10 mouse cellular contexts compared by ENCODE assay signal in genomic region chr1:62722526-62722925, GRCm38 (mm10). TPM values are rescaled to one million over a fixed set of nuclear protein-coding genes. Genes with fewer than 3 reads are reported as not detected.
DNase-seq lines count a peak whose midpoint lies in the region; ATAC-seq and TF ChIP-seq lines count a peak whose summit lies in the region.
"Had no signal": no experiment of that assay in that cellular context is flagged by ENCODE, and none has a peak within 500 bp of the region (broad histone marks: within the 10 kb centered on the region; RNA-seq: fewer than 3 reads in every experiment).

No protein-coding gene starts in this region.

- no peak for ATAC-seq in forebrain, postnatal 0 days
- ATAC-seq in forebrain, embryonic 12.5 days (ENCODE audit: low FRiP score) = no peak
- ATAC-seq in neural tube, embryonic 11.5 days (ENCODE audit: insufficient read depth, low FRiP score, low TSS enrichment) = no peak

- WGBS in forebrain, postnatal 0 days = 69% methylated on average over 8 of the region's 8 CpGs
- WGBS in forebrain, embryonic 12.5 days = 65% methylated on average over 8 of the region's 8 CpGs
- 68% methylated on average over 8 of the region's 8 CpGs for WGBS in neural tube, embryonic 11.5 days

- no peaks in the 10 kb centered on the region for H3K27me3 ChIP-seq in forebrain, postnatal 0 days (ENCODE audit: insufficient read depth, low read length)
- H3K27me3 ChIP-seq in forebrain, embryonic 12.5 days = peaks cover 11% of the 10 kb centered on the region; the same call in 1 of the 2 replicates
- H3K27me3 ChIP-seq in neural tube, embryonic 11.5 days (ENCODE audit: control insufficient read depth, insufficient read depth, low read length) = no peaks in the 10 kb centered on the region

- H3K36me3 ChIP-seq in forebrain, postnatal 0 days (ENCODE audit: insufficient read depth) = no peaks in the 10 kb centered on the region; the same call in 1 of the 2 replicates
- H3K36me3 ChIP-seq in forebrain, embryonic 12.5 days (replicated peaks) = 0 out of 2 replicates have a peak, but pooled peaks cover 6% of the 10 kb centered on the region
- no peaks in the 10 kb centered on the region; the same call in 1 of the 2 replicates for H3K36me3 ChIP-seq in neural tube, embryonic 11.5 days (ENCODE audit: control insufficient read depth, insufficient read depth, low read length)
- H3K36me3 ChIP-seq: midbrain, embryonic 12.5 days had no signal

- H3K9ac ChIP-seq in forebrain, postnatal 0 days = no peak overlapping the region
- H3K9ac ChIP-seq in forebrain, embryonic 12.5 days = no peak overlapping the region
- no peak overlapping the region for H3K9ac ChIP-seq in neural tube, embryonic 11.5 days (ENCODE audit: low read length)
- H3K9ac ChIP-seq: midbrain, embryonic 12.5 days had no signal

- H3K4me2 ChIP-seq in forebrain, postnatal 0 days (ENCODE audit: low read depth) = no peak overlapping the region
- no peak overlapping the region for H3K4me2 ChIP-seq in forebrain, embryonic 12.5 days
- no peak overlapping the region for H3K4me2 ChIP-seq in neural tube, embryonic 11.5 days (ENCODE audit: low read depth)
- H3K4me2 ChIP-seq: midbrain, embryonic 12.5 days had no signal

- TF ChIP-seq POLR2A in embryonic fibroblast, embryonic 13.5 days (IDR thresholded peaks at IDR 0.05; ENCODE audit: low read depth, low read length) = no peak

- DNase-seq in forebrain, postnatal 0 days = peak; percentile 54
- DNase-seq in neural tube, embryonic 11.5 days (ENCODE audit: low spot score) = peak; percentile 50
- DNase-seq in neural tube, embryonic 10.5 days (ENCODE audit: extremely low spot score, low spot score) = no peak
- DNase-seq in thymus, postnatal 4 days = peak; percentile 63
- DNase-seq in heart, adult 9 months (ENCODE audit: low spot score in 2 of 2) = no peak
- no peak for DNase-seq in spleen, adult 18-20 months

- peaks cover 4% of the 10 kb centered on the region; the same call in 1 of the 2 replicates for H3K4me1 ChIP-seq in forebrain, postnatal 0 days (ENCODE audit: insufficient read depth)
- H3K4me1 ChIP-seq in forebrain, embryonic 12.5 days = peaks cover 14% of the 10 kb centered on the region
- H3K4me1 ChIP-seq in neural tube, embryonic 11.5 days (ENCODE audit: control insufficient read depth, insufficient read depth, low read length) = peaks cover 10% of the 10 kb centered on the region
- H3K4me1 ChIP-seq in embryonic fibroblast, embryonic 13.5 days (ENCODE audit: control insufficient read depth, insufficient read depth, low read length) = peaks cover 26% of the 10 kb centered on the region

- H3K9me3 ChIP-seq in forebrain, postnatal 0 days (ENCODE audit: low read length) = 0 out of 2 replicates have a peak, but pooled peaks cover 5% of the 10 kb centered on the region
- H3K9me3 ChIP-seq in forebrain, embryonic 12.5 days = no peaks in the 10 kb centered on the region
- H3K9me3 ChIP-seq in neural tube, embryonic 11.5 days (ENCODE audit: control insufficient read depth, low read length) = no peaks in the 10 kb centered on the region
- H3K9me3 ChIP-seq: forebrain, embryonic 10.5 days; midbrain, embryonic 12.5 days had no signal

- H3K4me3 ChIP-seq in forebrain, postnatal 0 days (ENCODE audit: low read depth, low read length) = no peak overlapping the region
- H3K4me3 ChIP-seq in forebrain, embryonic 12.5 days (replicated peaks) = no peak overlapping the region
- no peak overlapping the region for H3K4me3 ChIP-seq in neural tube, embryonic 11.5 days (ENCODE audit: low read depth, low read length)
- H3K4me3 ChIP-seq in embryonic fibroblast, embryonic 13.5 days (ENCODE audit: insufficient read depth, low read length) = no peak overlapping the region
- H3K4me3 ChIP-seq: forebrain, embryonic 10.5 days; midbrain, embryonic 12.5 days had no signal

- TF ChIP-seq CTCF in forebrain, postnatal 0 days (IDR thresholded peaks at IDR 0.05; ENCODE audit: low read depth) = peak; percentile 68
- 0 out of 2 replicates have a peak, but pooled peaks have one; percentile 19 for TF ChIP-seq CTCF in embryonic fibroblast, embryonic 13.5 days (IDR thresholded peaks at IDR 0.05; ENCODE audit: borderline replicate concordance, insufficient read depth, low read length)

- H3K27ac ChIP-seq in forebrain, postnatal 0 days (ENCODE audit: low read depth, low read length) = no peak overlapping the region
- no peak overlapping the region for H3K27ac ChIP-seq in forebrain, embryonic 12.5 days
- H3K27ac ChIP-seq in neural tube, embryonic 11.5 days (ENCODE audit: low read depth, low read length) = no peak overlapping the region
- peak overlapping the region; percentile 85 for H3K27ac ChIP-seq in embryonic fibroblast, embryonic 13.5 days (ENCODE audit: insufficient read depth, low read length)
- H3K27ac ChIP-seq: forebrain, embryonic 10.5 days; midbrain, embryonic 12.5 days had no signal

RNA-seq across cellular contexts. Expression of gene Nrp2, which starts 19.4 kb away (rescaled TPM):
- total RNA-seq in forebrain, postnatal 0 days (2014; rRNA removed) = 63.2 and 120 TPM in 2 replicates
- 16.1 and 31.6 TPM in 2 replicates for polyA plus RNA-seq in forebrain, postnatal 0 days (2015; fragmentation: Nextera tagmentation; extraction: Ambion mirVana)
- 31.1 and 33.1 TPM in 2 replicates for polyA plus RNA-seq in forebrain, embryonic 12.5 days (2016; fragmentation: Nextera tagmentation; extraction: Ambion mirVana)
- 35.6 and 40.9 TPM in 2 replicates for polyA plus RNA-seq in neural tube, embryonic 11.5 days (2014; fragmentation: Nextera tagmentation; extraction: Ambion mirVana)
- 37.2 and 74.9 TPM in 2 replicates for polyA plus RNA-seq in embryonic fibroblast, embryonic 13.5 days (2011; ENCODE audit: insufficient read length, low read depth, missing spikeins)

Comparison
In these comparisons a context has a peak if more than half of its experiments do, and no peak if none do; other contexts are left out.
1. DNase-seq: peak in forebrain, postnatal 0 days (single experiment), neural tube, embryonic 11.5 days (single experiment) and thymus, postnatal 4 days (single experiment); none in neural tube, embryonic 10.5 days (single experiment), heart, adult 9 months (0 of 2) and spleen, adult 18-20 months (0 of 2).